Mouse (Mus musculus) ovary, postnatal 10 days (tissue): ENCODE results near the gene Olfr764-ps1.
"Not testable (repeated sequence)": the region's sequence is repeated elsewhere in the genome, so short reads cannot be mapped to it uniquely, and the experiment has no call there.

ENCODE experiments used
- DNase-seq: peaks from one replicate; pipeline ENCODE4 v3.0.0; 2022; ENCODE audit warnings: low spot score

Gene Olfr764-ps1

DNA sequence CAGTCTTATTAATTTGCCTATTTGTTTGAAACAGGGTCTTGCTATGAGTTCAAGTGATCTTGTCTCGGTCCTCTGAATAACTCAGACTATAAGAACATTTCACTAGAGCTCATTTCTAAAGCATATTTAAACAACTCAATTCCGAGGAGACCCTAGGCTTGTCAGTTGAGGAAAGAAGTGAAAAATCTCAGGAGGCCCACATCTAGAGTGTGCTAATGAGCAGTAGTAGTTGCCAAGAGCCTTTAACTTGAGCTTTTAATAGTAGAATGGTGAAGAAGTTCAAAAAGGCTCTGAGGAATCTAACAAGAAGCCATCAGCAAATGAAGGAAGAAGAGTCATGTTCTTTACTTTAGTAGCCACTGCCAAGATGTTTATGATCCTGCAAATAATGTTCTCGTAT is at the start of gene Olfr764-ps1:
TSS of gene Olfr764-ps1 (minus strand) at position 101 of the 400 bp plus-strand sequence.
- DNase-seq, result no peak

DNA sequence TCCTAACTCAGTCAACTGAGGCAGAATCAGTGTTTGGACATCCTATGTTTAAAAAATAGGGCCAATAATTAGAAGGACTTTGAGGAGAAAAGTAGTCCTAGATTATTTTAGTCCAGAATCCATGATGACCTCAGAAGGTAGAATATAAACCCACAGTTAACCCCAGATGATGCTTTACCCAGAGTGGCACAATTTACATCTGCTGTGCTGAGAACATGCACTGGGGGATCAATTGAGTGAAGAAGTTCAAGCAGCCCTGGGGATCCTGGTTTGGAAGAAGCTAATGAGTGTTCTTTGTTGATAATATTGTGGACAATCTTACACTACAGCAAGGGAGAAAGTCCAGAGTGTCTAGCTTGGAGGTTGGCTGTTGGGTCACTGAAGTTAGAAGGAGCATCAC is 43.1 kb upstream of the Olfr764-ps1 start, which contains the start of gene Olfr767:
TSS of gene Olfr767 (minus strand) at position 101 of the 400 bp plus-strand sequence.
- not testable (repeated sequence) for DNase-seq

DNA sequence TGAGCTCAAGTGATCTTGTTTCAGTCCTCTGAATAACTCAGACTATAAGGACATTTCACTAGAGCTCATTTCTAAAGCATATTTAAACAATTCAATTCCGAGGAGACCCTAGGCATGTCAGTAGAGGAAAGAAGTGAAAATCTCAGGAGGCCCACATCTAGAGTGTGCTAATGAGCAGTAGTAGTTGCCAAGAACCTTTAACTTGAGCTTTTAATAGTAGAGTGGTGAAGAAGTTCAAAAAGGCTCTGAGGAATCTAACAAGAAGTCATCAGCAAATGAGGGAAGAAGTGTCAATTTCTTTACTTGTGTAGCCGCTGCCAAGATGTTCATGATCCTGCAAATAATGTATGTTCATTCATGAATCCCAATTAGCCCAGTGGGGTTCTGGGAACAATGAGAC is 29.2 kb upstream of the Olfr764-ps1 start, which contains the start of gene Olfr766-ps1:
TSS of gene Olfr766-ps1 (minus strand) at position 101 of the 400 bp plus-strand sequence.
- no peak for DNase-seq

DNA sequence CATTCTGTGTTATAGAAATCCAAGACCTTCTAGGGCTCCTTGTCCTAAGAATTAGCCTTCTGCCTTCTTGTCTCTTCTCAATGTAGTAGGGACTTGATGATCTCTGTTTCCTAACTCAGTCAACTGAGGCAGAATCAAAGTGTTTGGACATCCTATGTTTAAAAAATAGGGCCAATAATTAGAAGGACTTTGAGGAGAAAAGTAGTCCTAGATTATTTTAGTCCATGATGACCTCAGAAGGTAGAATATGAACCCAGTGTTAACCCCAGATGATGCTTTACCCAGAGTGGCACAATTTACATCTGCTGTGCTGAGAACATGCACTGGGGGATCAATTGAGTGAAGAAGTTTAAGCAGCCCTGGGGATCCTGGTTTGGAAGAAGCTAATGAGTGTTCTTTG is 10.2 kb upstream of the Olfr764-ps1 start, which contains the start of gene Olfr765:
TSS of gene Olfr765 (minus strand) at position 101 of the 400 bp plus-strand sequence.
- not testable (repeated sequence) for DNase-seq

DNA sequence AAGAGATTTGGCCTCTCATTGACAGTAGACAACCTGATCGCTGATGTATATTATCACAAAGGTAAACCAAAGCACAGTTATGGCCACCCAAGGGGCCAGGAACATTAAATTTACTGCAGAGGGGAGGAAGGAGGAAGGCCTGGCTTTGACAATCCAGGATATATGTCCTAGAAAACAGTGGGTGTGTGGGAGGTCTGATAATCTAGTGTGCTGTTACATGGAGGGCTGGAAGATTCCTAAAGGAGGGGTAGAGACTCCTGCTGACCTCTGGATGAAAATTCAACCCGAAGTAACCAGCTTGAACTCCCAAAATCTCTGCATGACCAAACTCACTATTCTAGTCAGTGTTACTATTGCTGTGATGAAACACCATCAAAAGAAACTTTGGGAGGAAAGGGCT is 11.4 kb downstream of the Olfr764-ps1 start:
- DNase-seq, result no peak

DNA sequence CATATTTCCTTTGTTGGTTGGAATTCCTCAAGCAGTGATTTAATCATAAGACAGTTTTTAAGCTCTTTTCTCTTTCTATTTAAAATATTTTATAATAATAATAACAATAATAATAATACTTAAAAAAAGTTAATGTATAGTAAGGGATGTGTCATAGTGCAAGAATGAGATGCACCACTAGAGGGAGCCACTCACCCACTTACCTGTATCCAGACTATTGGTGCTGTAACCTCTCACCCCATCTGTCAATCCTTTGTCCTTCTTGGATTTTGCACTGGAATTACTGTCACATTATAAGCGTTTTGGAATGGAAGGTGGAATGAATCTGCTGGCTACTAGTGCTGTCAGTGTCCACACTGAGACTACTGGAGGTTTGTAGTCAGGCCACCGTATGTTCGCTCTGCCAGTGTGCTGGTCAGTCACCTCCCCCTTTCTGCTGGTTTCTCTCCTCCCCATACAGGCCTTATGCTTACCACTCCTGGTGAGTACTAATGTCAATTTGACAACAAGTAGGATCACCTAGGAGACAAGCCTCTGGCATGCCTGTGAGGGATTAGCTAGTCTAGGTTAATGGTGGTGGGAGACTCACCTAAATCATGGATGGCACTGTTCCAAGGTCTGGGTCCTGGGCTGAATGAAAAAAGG is 13.6 kb downstream of the Olfr764-ps1 start:
- DNase-seq, result no peak

DNA sequence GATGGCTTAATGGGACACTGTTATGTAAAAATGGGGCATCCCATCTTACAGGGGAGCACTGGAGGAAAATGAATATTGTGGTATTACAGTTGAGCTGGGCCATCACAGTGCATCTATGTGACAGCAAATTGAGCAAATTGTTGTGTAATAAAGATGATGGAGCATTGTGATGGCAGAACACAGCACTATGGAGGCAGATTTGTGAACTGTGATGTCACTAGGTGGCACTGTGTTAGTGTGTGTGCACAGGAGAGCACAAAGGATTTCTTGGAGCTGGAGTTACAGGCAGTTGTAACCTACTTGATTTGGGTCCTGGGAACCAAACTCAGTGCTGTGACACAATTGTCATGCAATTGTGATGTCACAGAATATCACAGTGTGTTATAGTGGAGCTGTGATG is 16.4 kb downstream of the Olfr764-ps1 start:
- no peak for DNase-seq

DNA sequence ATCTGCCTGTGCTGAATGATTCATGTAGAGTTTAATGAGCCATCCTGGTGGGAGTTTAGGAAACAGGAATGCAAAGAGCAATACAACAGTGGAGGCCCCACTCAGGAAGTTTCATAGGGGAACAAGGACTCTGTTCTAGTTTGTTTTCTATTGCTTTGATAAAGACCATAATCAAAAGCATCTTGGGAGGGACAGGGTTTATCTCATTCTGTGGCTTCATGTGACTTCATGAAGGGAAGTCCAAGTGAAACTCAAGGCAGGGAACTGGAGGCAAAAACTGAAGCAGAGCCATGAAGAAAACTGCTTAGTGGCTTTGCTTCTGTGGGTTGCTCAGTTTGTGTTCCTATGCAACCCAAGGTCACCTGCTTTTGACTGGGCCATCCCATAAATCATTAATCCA is 25.2 kb downstream of the Olfr764-ps1 start:
- DNase-seq, result no peak

DNA sequence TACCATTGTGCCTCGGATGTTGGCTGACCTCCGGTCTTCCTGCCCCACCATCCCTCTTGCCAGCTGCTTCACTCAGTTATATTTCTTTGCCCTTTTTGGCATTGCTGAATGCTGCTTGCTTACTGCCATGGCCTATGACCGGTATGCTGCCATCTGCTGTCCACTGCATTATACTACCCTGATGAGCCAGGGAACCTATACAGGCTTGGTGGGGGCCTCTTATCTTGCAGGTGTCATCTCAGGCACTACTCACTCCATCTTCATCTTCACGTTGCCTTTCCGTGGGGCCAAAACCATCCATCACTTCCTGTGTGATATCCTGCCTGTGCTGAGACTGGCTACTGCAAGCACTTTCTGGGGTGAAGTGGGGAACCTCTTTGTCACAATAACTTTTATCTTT is 28.2 kb downstream of the Olfr764-ps1 start:
- DNase-seq, result not testable (repeated sequence)

DNA sequence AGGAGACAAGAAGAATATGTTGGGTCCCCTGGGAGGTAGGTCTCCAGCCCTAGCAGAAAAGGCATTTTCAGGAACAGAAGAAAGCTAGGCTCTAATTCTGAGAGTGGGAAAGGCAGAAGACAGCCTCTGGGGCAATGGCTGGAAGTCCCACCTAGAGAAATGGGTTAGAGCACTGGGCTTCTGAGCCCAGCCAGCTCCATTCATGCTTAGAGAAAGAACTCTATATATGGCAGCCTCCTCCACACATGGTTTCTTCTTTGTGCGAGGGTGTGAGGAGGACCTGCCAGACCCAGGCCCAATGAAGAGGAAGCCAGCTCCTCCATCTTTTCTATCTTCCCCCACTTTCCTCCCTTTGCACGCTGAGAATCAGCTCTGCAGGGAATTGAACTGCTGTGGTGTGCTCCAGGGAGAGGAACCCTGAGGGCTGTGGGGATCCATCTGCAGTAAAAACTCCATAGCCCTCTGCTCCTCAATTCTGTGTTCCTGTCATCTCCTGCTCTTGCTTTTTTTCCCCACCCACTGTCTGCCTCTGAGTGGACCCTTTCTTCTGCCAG is 29.3 kb downstream of the Olfr764-ps1 start, which contains the start of gene Olfr763:
TSS of gene Olfr763 (plus strand) at position 504 of the 554 bp plus-strand sequence.
- DNase-seq, result no peak

DNA sequence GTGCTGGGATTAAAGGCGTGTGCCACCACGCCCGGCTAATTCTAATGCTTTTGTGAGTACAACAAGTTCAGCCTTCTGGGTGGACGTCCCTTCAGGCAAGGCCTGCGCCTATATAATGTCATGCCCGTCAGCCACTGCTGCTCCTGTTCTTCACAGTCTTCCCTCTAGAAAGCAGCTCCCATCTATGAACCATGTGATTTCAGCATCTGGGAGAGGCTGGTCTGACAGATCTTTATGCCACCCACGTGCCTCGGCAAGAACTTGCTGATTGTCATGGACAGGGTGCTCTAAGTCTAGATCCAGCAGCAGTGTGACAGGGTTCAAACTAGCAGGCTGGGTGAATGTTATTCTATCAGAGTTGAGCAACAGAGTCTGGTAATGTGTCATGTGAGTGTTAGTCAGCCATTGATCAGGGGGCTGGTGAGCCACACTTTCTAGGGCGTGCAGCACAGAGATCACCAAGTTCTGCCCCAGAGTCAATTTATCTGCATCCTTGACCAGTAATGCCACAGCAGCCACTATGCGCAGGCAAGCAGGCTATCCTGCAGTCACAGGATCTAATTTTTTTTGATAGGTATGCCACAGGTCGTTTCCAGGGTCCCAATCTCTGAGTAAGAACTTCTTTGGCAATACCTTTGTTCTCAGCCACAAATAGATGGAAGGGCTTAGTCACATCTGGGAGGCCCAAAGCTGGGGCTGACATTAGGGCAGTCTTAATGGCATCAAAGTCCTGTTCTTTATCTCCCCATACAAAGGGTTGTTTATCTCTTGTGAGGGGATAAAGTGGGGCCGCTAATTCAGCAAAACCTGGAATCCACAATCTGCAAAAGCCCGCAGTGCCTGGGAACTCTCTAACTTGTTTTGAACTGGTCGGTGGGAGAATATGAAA is 35.4 kb downstream of the Olfr764-ps1 start:
- no peak for DNase-seq

DNA sequence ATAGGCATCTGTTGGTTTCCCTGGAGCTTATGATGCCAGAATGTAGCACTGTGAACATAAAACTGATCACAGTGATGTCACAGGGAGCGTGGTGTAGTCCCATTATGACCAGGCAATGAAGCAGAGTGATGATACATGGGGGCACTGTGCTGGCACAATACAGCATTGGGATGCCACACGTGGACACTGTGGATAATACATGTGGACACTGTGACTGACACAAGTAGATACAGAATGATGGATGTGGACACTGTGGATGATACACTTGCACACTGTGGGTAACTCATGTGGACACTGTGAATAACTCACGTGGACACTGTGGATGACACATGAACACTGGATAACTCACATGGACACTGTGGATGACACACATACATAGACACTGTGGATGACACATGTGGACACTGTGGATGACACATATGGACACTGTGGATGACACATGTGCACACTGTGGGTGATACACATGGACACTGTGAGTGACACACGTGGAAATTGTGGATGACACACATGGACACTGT is 43.1 kb downstream of the Olfr764-ps1 start:
- no peak for DNase-seq

DNA sequence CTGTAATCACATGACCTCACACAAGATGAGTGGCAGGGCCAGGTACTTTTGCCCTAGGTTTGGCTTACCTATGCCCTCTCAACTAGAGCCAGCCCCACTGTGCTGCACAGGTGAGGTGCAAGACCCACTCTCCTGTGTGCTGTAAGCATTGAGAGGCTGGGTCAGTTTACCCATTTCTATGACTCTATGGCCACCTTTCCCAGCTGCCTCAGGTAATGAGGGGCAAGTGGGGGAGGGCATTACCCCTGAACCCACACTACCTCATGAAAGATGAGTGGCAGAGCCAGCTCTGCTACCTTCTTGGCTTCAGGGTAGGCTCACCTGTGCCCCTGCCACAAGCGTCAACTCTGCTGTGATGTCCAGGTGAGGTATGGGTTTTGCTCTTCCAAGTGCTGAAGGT is 43.9 kb downstream of the Olfr764-ps1 start:
- DNase-seq, result no peak

DNA sequence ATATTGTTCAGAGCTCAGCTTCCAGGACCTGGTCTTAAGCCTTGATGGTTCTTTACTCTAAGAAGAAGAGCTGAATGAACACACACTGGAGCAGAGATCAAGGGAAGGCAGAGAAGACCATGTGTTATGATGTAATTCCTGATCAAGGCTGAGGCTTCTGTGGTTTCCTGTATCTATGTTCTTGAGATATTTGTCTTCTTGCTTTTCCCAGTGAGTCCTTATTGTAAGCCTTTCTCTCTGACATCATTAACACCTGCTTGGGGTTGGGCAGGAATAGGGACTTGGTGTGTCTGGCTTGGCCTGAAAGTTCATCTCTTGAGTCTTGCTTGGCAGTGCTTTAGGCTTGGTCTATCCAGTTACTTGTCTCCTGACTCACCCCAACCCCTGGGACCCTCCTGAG is 48.7 kb downstream of the Olfr764-ps1 start:
- DNase-seq, result no peak

DNA sequence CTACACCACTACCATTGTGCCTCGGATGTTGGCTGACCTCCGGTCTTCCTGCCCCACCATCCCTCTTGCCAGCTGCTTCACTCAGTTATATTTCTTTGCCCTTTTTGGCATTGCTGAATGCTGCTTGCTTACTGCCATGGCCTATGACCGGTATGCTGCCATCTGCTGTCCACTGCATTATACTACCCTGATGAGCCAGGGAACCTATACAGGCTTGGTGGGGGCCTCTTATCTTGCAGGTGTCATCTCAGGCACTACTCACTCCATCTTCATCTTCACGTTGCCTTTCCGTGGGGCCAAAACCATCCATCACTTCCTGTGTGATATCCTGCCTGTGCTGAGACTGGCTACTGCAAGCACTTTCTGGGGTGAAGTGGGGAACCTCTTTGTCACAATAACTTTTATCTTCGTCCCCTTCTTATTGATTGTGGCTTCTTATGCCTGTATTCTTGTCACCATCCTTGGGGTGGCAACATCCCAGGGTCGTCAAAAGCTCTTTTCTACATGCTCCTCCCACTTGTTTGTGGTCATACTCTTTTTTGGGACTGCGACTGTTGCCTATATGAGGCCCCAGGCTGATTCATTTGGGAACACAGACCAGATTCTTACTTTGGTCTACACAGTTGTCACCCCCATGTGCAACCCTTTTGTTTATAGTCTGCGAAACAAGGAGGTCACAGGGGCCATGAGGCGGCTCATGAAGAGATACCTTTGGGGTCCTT is 49.4 kb downstream of the Olfr764-ps1 start:
- DNase-seq, result not testable (repeated sequence)

DNA sequence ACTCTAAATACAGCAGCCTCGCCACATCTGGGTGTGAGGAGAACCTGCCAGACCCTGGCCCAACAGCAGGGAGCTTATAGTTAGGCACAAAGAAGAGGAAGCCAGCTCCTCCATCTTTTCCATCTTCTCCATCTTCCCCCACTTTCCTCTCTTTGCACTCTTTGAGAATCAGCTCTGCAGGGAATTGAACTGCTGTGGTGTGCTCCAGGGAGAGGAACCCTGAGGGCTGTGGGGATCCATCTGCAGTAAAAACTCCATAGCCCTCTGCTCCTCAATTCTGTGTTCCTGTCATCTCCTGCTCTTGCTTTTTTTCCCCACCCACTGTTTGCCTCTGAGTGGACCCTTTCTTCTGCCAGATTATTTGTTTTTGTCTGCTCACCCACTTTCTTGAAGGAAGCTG is 50.6 kb downstream of the Olfr764-ps1 start, which contains the start of gene Olfr9:
TSS of gene Olfr9 (plus strand) at position 301 of the 400 bp plus-strand sequence.
- DNase-seq, result not testable (repeated sequence)
